Mouse (Mus musculus): Measurements from ENCODE around the gene Ryr2. TPM values are rescaled to one million over a fixed set of nuclear protein-coding genes. Genes with fewer than 3 reads are reported as not detected.
"Not testable (repeated sequence)": the region's sequence is repeated elsewhere in the genome, so short reads cannot be mapped to it uniquely, and the experiment has no call there.

Gene Ryr2
- under 1 TPM; 0.34 to 0.78 TPM for polyA plus RNA-seq (2017; shearing (Covaris generic))

DNA sequence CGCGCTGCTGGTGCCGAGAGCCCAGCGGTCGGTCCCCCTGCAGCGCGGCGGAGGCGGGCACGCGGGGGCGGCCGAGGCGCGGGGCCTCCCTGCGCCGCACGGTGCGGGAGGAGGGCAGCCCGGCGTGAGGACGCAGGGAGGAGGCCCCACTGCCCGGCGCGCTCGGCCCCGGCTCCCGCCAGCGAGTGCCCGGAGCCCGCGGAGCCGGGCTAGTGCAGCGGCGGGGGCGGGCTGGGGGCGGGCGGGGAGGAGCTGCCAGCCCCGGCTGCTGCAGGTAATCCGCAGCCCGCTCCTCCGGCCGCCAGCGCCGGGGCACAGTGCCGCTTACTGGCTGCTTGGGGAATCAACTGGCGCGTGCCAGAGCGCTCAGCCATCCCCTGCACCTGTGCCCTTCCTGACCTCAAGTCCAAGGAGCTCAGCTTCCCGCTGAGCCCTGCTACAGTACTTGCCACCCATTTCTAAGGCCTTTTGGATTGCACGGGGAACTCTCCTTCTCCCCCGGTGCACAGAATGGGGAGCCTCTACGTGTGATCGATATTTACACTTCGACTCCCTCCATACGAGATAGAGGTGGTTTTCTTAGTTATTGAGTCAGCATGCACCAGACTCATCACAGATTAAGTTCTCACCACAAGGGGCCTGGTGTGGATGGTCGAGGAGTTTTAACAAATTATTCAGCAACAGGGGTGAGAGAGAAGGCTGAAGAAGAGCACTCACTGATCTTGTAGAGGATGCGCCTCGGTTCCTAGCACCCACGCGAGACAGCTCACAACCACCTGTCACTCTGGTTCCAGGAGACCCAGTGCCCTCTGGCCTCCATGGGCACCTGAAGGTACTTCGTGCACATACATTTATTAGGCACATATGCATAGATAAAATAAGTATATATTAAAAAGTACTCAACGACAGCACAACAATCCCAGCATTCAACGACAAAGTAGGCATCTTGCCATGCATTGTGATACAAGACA is at the start of gene Ryr2:
Gene Ryr2, minus strand, starts transcription at position 284 of the 971 bp plus-strand sequence.
- ATAC-seq = no peak

DNA sequence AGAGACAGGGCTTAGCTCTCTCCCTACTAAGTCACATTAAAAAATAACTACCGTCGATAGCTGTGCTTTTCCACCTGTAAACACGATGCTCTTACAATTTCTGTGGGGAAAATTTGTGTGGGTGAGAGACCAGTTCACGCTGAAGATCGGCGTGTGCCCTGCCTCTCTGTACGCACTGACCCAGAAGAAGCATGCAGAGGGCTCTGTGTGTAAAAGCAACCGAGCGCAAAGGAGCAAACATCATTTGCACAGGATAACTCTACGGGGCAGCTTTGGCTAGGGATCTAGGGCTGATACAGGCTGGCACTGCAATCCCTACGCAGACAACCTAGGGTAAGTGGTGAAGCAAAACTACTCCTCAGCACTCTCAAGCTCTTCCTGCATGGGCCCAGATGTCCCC is 47.2 kb upstream of the Ryr2 start:
- ATAC-seq = no peak

DNA sequence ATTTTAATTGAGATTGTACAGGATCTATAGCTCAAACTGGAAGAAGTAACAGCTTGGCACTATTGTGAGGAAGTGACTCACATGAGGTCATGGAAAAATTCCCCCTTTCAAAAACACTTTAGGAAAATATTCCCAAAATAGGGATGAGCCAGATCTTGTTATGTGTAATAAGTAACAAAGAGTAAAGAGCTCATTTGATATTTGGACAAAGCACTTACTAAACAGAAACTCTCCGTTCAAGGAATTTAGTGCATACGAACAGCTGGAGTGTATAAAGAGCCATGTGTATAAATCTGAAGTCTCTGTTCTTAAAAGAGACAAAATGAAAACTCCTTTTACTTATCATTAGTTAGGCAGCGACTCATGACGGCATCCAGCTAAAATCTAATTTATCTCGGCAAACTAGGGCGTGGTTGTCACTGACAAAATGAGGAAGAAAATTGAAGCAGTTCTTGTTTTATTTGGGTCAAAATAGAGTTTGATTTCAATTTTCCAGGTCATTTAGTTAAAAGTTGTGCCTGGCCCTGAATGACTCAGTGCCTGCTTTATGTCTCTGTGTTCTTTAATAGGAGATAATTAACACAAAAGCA is 40.3 kb upstream of the Ryr2 start:
- ATAC-seq = no peak

DNA sequence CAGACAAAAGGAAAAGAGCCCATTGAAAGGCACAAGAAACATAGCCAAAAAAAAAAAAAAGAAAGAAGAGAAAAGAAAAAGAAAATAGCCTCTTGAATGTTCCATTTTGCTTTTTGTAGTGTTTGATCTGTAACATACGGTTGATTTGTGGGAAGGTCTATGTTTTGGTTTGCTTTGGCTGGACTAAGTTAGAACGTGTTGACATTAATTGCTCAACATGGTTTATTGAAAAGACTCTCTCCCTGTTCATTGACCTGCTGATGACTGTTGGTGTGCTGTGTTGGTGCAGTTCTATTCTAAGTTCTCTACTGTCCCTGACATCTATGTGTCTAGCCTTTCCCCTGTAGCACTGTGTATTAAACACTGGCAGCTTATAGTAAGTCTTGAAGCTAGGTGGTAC is 39.7 kb upstream of the Ryr2 start:
- ATAC-seq = no peak

DNA sequence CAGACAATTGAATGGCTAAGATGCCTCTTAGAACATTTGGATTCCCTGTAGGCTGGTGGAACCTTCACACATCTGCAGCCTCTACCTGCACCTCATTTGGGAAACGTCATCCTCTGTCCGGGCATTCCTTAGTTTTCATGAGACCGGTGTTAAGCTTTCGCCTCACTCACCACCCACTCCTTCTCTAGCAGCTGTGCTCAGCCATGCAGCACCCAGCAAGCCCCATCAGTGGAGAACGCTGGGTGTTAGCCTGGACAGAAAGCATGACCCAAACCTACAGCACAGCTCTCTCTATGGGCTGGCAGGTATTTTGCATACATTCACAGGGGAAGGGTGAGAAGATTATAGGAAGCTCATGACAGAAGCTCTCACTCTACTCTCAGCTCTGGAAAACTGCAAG is 36.6 kb upstream of the Ryr2 start:
- no peak for ATAC-seq

DNA sequence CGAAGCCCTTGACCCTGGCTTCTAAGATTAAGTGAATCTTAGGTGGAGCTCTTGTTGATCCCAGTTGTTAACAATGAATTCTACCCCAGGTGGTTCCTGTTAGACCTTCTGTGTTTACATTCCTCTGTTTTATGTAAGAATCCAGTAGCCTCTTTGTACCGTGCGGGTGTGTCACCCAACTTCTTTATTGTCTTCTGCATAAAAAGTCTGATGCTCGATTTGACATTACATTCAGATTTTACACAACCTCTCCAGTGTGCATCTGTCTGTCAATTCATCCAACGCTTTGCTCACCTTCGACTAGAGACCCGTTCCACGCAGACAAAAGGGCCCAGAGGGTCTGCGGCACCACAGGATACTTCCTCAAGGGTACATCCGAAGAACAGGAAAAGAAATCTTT is 29.7 kb upstream of the Ryr2 start:
- not testable (repeated sequence) for ATAC-seq

DNA sequence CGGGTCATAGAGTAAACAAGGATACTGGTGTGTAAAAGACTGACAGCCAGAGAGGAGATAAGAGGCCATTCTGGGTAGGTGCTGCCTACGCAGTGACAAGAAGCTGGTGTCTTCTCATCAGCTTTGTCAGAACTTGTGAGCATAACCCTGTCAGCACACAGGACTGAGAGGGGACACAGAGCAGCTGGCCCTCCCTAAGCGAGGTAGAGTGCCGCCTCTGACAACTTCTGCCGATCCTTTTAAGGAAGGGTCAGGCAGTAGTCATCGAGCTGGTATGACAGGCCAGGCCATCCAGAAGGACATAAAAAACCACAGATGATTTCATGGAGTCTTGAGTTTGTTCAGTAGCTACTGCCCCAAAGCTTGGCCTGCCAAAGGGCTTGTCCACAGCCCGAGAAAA is 26.8 kb upstream of the Ryr2 start:
- ATAC-seq = no peak

DNA sequence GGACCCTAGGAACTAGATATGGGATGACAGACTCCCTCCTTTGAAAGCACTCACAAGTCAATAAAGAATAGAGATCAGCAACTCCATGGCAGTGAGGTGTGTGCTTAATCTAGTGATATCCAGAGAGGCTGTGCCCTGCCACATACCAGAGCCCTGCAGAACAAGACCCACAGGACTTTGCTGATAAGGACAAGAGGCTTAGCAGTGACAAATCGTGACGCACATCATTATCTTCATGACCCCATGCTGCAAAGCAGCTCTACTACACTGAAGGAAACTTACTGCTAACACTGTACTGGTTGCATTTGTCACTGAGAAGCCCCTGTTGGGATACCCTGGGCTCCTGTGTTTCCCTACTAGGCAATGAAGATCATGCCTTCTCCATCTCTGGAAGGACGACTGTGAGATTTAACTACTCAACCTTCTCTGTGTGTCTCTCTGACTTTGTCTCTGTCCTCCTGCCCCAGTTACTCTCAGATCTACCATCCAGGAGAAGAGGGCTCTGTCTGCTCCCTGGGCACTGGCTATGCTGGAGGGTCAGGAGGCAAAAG is 25.5 kb upstream of the Ryr2 start:
- no peak for ATAC-seq

DNA sequence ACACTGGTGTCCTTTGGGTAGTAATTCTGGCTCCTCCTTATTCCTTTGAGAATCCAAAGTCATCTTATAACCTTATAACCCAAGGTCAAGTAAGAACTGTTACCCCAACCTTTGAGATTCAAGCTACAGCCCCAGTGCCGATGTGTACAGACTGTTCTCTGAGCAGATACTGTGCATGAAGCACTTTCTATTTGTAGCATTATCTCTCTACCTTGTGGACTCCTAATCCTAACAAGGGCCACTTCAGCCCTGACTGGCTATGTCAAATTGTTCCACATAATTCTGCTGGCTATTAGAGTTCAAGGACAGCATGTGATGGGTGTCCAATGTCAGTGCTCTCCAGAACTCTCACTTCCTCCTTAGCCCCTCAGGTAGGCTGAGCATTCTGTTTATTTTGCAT is 22.4 kb upstream of the Ryr2 start:
- ATAC-seq = no peak

DNA sequence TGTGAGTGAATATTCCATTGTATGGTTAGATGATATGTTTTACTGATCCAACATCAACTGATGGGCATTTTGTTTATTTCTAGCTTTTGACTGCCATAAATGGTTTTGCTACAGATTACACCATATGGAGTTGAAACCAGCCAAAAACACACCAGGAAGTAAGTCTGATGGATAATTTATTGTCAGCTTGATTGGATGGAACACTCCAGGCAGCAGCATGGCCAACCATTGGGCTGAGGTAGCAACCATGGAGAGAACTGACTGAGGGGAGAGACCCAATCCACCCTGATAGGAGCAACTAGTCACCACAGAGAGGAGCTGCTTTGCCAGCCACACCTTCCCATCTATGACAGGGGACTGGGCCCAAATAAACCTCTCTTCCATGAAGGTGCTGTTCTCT is 19.4 kb upstream of the Ryr2 start:
- ATAC-seq = no peak

DNA sequence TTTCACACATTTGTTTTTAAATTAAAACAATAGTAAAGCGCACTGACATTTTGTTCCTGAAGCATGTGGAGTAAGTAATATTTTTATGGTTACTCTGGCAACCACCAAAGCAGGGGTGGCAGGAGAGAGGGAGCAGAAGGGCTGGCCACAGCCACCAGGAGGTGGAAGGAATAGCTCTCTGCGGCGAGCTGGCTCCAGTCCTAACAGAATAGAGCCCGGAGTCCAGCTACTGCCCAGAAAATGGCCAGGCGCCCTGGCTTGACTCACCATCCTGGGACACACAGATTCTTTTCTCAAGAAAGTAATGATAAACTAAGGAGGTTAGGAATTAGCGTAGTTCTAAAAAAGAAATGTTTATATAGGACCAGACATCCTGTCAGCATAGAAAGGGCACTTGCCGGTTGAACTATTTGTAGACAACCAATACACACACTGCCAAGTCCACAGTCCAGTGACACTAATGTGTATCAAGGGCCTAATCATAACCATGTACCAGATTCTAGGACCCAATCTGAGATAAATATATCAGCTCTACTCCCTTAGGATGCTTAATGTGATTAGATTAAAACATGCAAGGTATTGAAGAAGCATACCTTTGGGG is 18.3 kb upstream of the Ryr2 start:
- ATAC-seq = no peak

DNA sequence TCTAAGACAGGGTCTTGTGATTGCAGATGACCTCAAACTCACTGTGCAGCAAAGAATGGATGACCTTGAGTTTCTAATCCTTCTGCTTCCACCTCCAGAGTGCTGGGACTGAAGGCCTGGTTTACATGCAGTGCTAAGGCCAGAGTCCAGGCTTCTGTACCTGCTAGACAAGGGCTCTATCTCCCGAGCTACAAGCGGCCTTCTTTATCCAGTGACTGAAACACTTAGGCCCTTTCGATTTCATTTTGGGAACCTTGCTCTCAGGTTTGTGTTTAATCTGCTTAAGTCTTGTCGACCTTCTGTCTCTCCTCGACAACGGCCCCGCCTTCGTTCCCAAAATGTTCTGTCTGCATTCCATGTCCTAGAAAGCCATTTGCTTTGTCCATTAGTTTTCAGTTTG is 8.8 kb upstream of the Ryr2 start:
- ATAC-seq = no peak

DNA sequence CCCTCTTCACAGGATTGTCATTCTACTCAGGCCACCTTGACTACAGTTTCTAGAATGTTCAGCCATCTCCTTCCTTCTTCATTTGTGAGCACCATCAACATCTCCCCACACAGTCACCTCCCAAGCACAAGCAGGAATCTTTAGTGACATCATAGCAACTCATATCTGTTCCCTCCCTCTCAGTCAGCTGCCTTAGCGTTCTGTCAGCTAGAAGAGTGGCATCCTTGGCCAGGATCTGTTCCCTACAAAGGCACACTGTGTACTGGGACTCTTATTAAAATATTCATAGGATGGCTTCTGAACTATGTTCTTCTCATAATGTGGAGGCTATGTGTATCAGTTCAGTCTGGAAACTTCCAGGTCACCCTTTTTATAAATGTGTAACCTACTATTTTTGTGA is 8.1 kb upstream of the Ryr2 start:
- ATAC-seq = no peak

DNA sequence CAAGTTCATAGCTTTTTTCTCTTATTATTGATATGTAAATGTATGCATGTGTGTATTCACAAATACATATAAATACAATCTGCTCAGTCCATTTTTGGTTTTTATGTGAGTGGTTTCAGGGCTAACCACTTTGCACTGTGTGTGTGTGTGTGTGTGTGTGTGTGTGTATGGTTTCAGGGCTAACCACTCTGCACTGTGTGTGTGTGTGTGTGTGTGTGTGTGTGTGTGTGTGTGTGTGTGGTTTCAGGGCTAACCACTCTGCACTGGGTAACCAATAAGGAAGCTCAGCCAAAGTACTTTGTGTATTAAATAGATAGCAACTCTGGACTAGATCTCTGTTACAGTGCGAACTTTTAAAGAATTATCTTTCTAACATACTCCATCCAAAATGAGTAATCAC is 2.2 kb upstream of the Ryr2 start:
- ATAC-seq = no peak

DNA sequence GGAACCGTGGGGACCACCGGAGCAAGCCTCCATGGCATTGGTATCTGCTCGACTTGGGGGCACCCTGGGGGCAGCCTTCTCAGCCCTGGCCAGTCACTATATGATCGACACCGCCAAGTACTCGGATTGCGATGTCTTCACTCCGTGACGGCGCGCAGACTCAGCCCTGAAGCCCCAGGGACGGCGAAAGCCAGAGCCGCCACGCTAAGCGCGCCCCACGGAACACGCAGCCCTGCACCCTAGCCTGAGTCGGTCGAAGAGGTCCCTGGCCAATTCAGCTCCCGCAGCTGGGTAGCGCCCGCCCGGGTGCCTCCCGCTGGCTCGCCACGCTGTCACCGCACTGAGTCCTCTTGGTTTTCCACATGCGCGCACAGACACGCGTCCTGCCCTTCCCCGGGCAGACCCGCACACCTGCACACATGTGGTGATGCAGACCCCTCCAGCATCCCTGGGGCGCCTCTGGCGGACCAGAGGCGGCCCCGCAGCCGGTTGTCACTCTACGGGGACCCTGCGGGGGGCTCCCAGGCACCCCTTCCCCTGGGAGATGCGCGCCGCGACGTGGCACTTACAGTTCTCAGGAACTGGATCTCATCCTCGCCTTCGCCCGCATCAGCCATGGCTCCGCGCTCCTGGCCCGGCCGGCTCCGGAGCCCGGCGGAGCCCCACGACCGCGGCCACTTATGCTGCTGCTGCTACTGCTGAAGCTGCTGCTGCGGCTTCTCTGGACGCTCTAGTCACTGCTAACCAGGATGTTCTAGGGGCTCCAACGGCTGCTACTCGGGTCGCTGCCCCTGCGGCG is 716 bp downstream of the Ryr2 start:
- ATAC-seq = no peak

DNA sequence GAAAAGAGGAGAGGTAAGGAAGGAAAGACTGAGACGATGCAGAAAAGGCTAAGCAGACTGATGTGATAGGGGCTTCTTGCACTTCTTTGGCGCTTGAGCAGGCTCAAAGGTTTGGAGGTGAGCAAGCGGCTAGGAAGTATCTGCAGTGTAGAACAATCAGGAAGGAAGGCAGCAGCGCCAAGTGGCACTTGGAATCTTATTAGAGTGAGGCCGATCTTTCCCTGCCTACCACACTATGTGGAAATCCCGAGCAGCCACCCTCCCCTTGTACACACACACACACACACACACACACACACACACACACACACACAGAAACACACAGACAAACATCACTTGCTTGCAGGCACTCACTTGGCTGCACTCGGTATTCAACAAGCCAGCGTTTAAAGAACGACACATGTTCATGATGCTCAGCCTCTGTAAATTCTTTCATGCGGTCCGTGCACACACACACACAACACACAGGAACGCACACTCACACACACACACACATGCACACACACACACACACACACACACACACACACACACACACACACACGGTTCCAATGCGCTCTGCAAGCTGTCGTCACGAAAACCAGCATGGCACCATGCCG is 1.4 kb downstream of the Ryr2 start:
- ATAC-seq = no peak

DNA sequence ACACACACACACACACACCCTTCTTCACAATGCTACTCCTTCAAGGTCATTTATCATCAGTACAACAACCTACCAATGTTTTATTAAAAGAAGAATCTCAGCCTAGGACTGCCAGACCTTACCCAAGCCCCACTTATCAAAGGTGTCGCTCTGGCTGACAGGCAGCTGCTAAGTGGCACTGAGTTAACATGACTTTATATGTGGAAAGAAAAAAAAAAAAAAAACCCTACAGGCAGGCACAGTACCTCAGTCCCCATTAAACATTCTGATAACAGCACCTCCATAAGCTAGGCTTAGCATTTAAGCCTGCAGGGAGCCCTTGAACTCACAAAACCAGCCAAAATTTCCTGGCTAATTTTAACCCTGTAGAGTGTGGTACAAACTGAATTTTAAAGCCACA is 2.4 kb downstream of the Ryr2 start:
- no peak for ATAC-seq

DNA sequence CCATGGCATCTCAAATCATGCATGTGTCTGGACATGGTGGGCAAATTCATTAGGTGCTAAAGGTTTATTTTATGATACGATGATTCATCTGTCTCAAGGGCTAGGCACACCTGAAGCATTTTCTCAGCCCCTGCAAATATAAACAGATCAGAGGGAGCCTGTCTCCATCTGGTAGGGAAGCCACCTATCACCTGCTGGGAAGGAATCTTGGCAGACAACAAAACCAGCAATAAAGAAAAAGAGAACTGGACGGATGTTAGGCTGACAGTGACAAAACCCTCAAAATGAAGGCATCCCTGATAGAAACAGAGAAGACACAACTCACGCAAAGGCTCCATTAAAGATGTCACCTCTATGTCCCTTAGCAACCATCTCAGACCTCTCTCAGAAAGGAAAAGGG is 3.7 kb downstream of the Ryr2 start:
- ATAC-seq = no peak

DNA sequence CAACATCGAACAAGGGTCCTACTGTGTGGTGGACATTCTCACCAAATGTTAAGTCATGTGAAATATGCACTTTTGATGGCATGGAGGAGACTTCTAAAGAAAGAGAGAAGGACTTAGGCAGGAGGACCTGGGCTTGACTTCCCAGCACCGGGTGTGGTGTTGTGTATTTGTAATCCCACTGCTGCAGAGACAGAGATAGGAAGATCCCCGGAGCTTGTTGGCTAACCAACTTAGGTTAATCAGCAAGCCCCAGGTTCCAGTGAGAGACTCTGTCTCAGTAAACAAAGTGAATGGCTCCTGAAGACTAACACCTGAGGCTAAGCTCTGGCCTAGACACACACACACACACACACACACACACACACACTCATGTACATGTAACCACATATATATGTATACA is 7.3 kb downstream of the Ryr2 start:
- no peak for ATAC-seq

DNA sequence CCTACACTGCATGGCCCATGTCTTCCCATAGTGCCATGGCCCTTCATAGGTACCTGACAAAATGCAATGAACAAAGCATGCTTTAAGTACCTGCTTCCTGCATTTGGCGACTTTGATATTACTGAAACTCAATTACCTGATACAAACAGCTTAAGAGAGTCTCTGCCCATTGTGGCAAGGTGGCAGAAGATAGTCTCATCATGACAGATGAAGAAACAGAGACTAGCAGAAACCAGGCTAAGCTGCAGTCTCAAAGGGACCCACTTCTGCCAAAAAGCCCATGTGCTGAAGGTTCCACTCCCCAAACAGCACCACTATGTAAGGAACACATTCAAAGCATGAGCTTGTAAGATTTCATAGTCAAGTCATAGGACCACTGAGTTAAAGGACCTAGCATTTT is 7.8 kb downstream of the Ryr2 start:
- ATAC-seq = no peak

DNA sequence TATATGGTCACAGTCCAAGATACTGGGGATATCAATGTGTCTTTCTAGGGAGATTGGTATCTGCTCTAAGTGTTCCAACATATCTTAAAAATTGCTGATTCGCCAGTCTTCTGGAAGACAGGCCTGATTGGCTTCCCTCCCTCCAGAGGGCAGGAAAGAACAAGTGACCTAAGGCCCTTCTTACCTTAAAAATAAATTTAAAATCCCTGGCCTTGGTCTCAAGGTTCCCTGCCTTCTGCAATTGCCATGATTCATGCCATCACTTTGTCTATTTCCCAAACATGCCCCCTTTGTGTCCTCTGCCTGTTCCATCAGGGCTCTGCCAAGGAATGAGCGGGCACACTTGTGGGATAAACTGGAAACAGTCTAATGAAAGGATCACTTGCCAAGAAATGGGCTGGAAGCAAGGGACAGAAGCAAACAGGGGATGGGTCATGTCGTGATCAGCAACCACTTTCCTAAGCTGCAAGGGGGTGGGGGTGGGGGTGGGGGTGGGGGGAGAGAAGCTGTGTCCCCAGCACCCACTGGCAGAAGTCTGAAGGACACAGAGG is 10.3 kb downstream of the Ryr2 start:
- ATAC-seq = no peak

DNA sequence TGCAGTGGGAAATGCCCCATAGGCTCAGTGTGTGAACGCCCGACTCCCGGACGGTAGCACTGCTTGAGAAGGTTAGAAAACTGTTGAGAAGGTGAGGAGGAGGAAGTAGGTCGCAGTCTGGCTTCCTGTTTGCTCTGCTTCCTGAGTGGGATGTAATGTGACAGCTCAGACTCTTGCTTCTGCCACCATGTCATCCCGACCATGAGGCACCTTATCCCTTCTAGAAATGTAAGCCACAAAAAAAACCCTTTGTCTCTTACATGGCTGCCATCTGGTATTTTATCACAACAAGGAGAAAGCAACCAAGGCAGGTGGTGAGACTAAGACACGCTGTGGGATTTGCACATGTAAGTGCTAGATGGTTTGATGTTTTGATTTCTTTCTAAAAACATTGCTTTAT is 12.2 kb downstream of the Ryr2 start:
- ATAC-seq = no peak

Data from CD4-positive, CD25-positive, alpha-beta regulatory T cell, adult 4 months (primary cell).